Mouse (Mus musculus): Measurements from ENCODE around the gene Slc32a1. TPM values are rescaled to one million over a fixed set of nuclear protein-coding genes. Genes with fewer than 3 reads are reported as not detected.

Slc32a1 gene
- polyA plus RNA-seq, 1 experiment from 2014 or later: 3.2 TPM

GRCm38 (mm10) chr2:158595103-158595502 is 15.5 kb upstream of the Slc32a1 start:
- no peaks in the 10 kb centered on the region for H3K36me3 ChIP-seq
- H3K4me3 ChIP-seq: no peak overlapping the region
- H3K27me3 ChIP-seq: peaks cover 15% of the 10 kb centered on the region
- peak overlapping the region; percentile 21 for H3K4me2 ChIP-seq (replicated peaks)
- H3K9me3 ChIP-seq: no peaks in the 10 kb centered on the region
- ATAC-seq (ENCODE audit: low FRiP score, low read depth): peak; percentile 73
- peaks cover 26% of the 10 kb centered on the region for H3K4me1 ChIP-seq
- peak overlapping the region; percentile 62 for H3K27ac ChIP-seq (replicated peaks)
- no peak overlapping the region for H3K9ac ChIP-seq (replicated peaks)
- WGBS: 0% methylated on average over 12 of the region's 12 CpGs

- Histone ChIP-seq H3K9me3 (no peaks in the 10 kb centered on the region), H3K27ac (replicated peaks) (peak overlapping the region; percentile 62), H3K4me2 (replicated peaks) (peak overlapping the region; percentile 21), H3K27me3 (peaks cover 20% of the 10 kb centered on the region), H3K36me3 (no peaks in the 10 kb centered on the region), H3K9ac (replicated peaks) (no peak overlapping the region), H3K4me3 (no peak overlapping the region), H3K4me1 (peaks cover 24% of the 10 kb centered on the region)
- ATAC-seq (ENCODE audit: low FRiP score, low read depth): 0 out of 2 replicates have a peak, but pooled peaks have one; percentile 55
- WGBS: 21% methylated on average over 7 of the region's 7 CpGs
Measured at GRCm38 (mm10) chr2:158595577-158595976, 15.0 kb upstream of the Slc32a1 start.

- no peak overlapping the region for H3K4me2 ChIP-seq (replicated peaks)
- 81% methylated on average over 1 of the region's 1 CpGs for WGBS
- H3K4me1 ChIP-seq: peaks cover 24% of the 10 kb centered on the region
- no peak overlapping the region for H3K4me3 ChIP-seq
- H3K27me3 ChIP-seq: peaks cover 23% of the 10 kb centered on the region
- H3K27ac ChIP-seq (replicated peaks): no peak overlapping the region
- no peak overlapping the region for H3K9ac ChIP-seq (replicated peaks)
- no peak for ATAC-seq (ENCODE audit: low FRiP score, low read depth)
- H3K36me3 ChIP-seq: no peaks in the 10 kb centered on the region
- no peaks in the 10 kb centered on the region for H3K9me3 ChIP-seq
Measured at GRCm38 (mm10) chr2:158596803-158597202, 13.8 kb upstream of the Slc32a1 start.

- H3K27ac ChIP-seq (replicated peaks): peak overlapping the region; percentile 4; the same call in 1 of the 2 replicates
- H3K36me3 ChIP-seq: no peaks in the 10 kb centered on the region
- WGBS: 21% methylated on average over 3 of the region's 3 CpGs
- ATAC-seq (ENCODE audit: low FRiP score, low read depth): no peak
- peaks cover 24% of the 10 kb centered on the region for H3K4me1 ChIP-seq
- H3K27me3 ChIP-seq: peaks cover 29% of the 10 kb centered on the region
- H3K9me3 ChIP-seq: no peaks in the 10 kb centered on the region
- H3K9ac ChIP-seq (replicated peaks): no peak overlapping the region
- H3K4me3 ChIP-seq: no peak overlapping the region
- H3K4me2 ChIP-seq (replicated peaks): no peak overlapping the region
Measured at GRCm38 (mm10) chr2:158600517-158600916, 10.1 kb upstream of the Slc32a1 start.

DNA sequence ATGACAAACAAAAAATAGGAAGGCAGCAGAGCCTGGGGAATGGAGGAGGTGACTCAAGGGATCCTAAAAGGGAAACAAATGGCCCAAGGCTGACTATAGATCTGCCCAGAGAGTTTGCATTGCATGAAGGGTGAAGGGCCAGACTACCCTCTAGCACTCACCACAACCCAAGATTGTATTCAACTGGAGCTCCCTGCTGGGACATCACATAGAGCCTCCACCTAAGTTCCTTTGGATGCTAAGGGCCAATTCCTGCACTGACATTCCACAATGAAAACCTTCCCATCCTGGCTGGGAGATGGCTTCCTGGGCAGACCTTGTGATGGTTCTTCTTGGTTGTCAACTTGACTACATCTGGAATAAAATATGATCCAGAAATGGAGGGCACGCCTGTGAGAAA is 9.2 kb upstream of the Slc32a1 start:
- Histone ChIP-seq H3K4me3 (no peak overlapping the region), H3K9ac (replicated peaks) (no peak overlapping the region), H3K27me3 (peaks cover 34% of the 10 kb centered on the region), H3K27ac (replicated peaks) (no peak overlapping the region), H3K4me2 (replicated peaks) (no peak overlapping the region), H3K4me1 (peaks cover 24% of the 10 kb centered on the region), H3K9me3 (no peaks in the 10 kb centered on the region), H3K36me3 (no peaks in the 10 kb centered on the region)
- ATAC-seq (ENCODE audit: low FRiP score, low read depth): no peak
- 83% methylated on average over 1 of the region's 1 CpGs for WGBS

DNA sequence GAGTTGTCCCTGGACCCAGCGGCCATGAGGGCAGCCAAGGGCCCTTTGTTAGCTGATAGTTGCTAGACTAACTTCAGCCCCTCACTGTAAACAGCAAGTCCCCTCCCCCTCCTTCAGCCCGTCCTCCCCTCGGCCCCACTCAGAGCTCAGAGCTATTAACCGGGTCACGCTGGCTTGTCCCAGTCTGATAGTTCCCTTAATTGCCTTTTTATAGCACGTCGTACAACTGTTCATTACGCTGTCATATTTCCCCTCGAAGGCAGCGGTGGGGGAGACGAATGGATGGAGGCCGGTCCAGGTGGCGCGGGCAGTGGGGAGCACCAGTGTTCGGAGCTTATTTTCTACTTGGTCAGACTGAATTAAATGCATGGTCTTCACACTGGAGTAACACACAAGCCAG is 7.9 kb upstream of the Slc32a1 start:
- 29% methylated on average over 15 of the region's 15 CpGs for WGBS
- Histone ChIP-seq H3K27ac (replicated peaks) (peak overlapping the region; percentile 52; the same call in 1 of the 2 replicates), H3K9ac (replicated peaks) (no peak overlapping the region), H3K4me3 (no peak overlapping the region), H3K9me3 (no peaks in the 10 kb centered on the region), H3K4me2 (replicated peaks) (peak overlapping the region; percentile 15; the same call in 1 of the 2 replicates), H3K36me3 (no peaks in the 10 kb centered on the region), H3K27me3 (peaks cover 42% of the 10 kb centered on the region), H3K4me1 (peaks cover 25% of the 10 kb centered on the region)
- ATAC-seq (ENCODE audit: low FRiP score, low read depth): 0 out of 2 replicates have a peak, but pooled peaks have one; percentile 25

GRCm38 (mm10) chr2:158606511-158606964 is 4.0 kb upstream of the Slc32a1 start:
- H3K4me1 ChIP-seq: peaks cover 31% of the 10 kb centered on the region
- no peaks in the 10 kb centered on the region for H3K36me3 ChIP-seq
- peak overlapping the region; percentile 41; the same call in 1 of the 2 replicates for H3K9ac ChIP-seq (replicated peaks)
- H3K4me2 ChIP-seq (replicated peaks): peak overlapping the region; percentile 41
- ATAC-seq (ENCODE audit: low FRiP score, low read depth): peak; percentile 60
- no peaks in the 10 kb centered on the region for H3K9me3 ChIP-seq
- H3K27me3 ChIP-seq: peaks cover 68% of the 10 kb centered on the region
- WGBS: 6% methylated on average over 4 of the region's 4 CpGs
- peak overlapping the region; percentile 21; the same call in 1 of the 2 replicates for H3K4me3 ChIP-seq
- peak overlapping the region; percentile 84 for H3K27ac ChIP-seq (replicated peaks)

GRCm38 (mm10) chr2:158609681-158610080 is 886 bp upstream of the Slc32a1 start:
- under 1% methylated on average over 27 of the region's 27 CpGs for WGBS

GRCm38 (mm10) chr2:158611326-158611719 is 756 bp downstream of the Slc32a1 start:
- Histone ChIP-seq H3K9ac (replicated peaks) (peak overlapping the region; percentile 68), H3K36me3 (no peaks in the 10 kb centered on the region), H3K4me3 (peak overlapping the region; percentile 46), H3K4me1 (peaks cover 27% of the 10 kb centered on the region), H3K4me2 (replicated peaks) (peak overlapping the region; percentile 36), H3K9me3 (no peaks in the 10 kb centered on the region), H3K27me3 (peaks cover 98% of the 10 kb centered on the region), H3K27ac (replicated peaks) (peak overlapping the region; percentile 83)
- WGBS: under 1% methylated on average over 30 of the region's 30 CpGs
- no peak for ATAC-seq (ENCODE audit: low FRiP score, low read depth)

More at GRCm38 (mm10) chr2:158609681-158610080, 886 bp upstream of the Slc32a1 start:
- Histone ChIP-seq H3K36me3 (no peaks in the 10 kb centered on the region), H3K9ac (replicated peaks) (peak overlapping the region; percentile 68), H3K4me3 (peak overlapping the region; percentile 46), H3K4me1 (peaks cover 29% of the 10 kb centered on the region), H3K4me2 (replicated peaks) (peak overlapping the region; percentile 41), H3K27me3 (peaks cover 94% of the 10 kb centered on the region), H3K27ac (replicated peaks) (peak overlapping the region; percentile 83), H3K9me3 (no peaks in the 10 kb centered on the region)
- no peak for ATAC-seq (ENCODE audit: low FRiP score, low read depth)

- Histone ChIP-seq H3K9me3 (no peaks in the 10 kb centered on the region), H3K4me1 (peaks cover 32% of the 10 kb centered on the region), H3K27ac (replicated peaks) (peak overlapping the region; percentile 83), H3K4me3 (peak overlapping the region; percentile 46), H3K9ac (replicated peaks) (peak overlapping the region; percentile 68), H3K4me2 (replicated peaks) (peak overlapping the region; percentile 36), H3K36me3 (no peaks in the 10 kb centered on the region), H3K27me3 (peaks cover 100% of the 10 kb centered on the region)
- WGBS: 2% methylated on average over 30 of the region's 30 CpGs
- no peak for ATAC-seq (ENCODE audit: low FRiP score, low read depth)
Measured at GRCm38 (mm10) chr2:158611726-158612670, 1.4 kb downstream of the Slc32a1 start.

DNA sequence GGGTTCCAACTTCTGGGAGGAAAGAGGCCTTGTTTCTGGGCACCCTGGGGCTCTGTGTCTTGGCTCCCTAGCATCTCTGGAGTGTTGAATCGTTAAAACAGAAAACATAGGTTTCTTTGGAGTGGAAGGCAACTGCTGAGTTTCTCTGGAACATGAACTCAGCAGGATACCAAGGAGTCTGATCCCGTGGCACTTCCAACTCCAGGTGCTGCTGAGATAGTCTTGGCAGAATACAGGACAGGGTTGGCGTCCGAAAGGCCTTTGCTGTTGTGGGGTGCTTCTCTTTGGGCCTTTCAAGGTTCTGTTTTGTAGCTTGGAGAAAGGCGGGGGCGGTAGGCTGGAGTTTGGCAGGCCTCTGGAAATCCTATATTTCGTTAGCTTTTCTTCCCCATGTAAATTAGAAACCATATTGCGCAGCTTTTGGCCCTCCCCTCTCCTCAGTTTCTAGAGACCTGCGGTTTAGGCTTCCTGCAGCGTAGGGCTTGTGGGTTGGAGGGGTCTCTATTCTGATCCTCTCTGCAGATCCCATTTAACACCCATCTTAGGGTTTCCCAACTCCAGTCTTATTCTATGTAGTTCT is 2.2 kb downstream of the Slc32a1 start:
- Histone ChIP-seq H3K4me3 (peak overlapping the region; percentile 46), H3K36me3 (no peaks in the 10 kb centered on the region), H3K4me2 (replicated peaks) (peak overlapping the region; percentile 36), H3K9ac (replicated peaks) (peak overlapping the region; percentile 68), H3K27ac (replicated peaks) (peak overlapping the region; percentile 49; the same call in 1 of the 2 replicates), H3K27me3 (peaks cover 100% of the 10 kb centered on the region), H3K4me1 (peaks cover 32% of the 10 kb centered on the region), H3K9me3 (no peaks in the 10 kb centered on the region)
- WGBS: 3% methylated on average over 10 of the region's 10 CpGs
- ATAC-seq (ENCODE audit: low FRiP score, low read depth): no peak
